Mouse (Mus musculus): ENCODE results near the gene Kcnq1. TPM values are rescaled to one million over a fixed set of nuclear protein-coding genes. Genes with fewer than 3 reads are reported as not detected.

Gene Kcnq1
- polyA plus RNA-seq, 1 experiment from 2014 or later = 0.63 TPM

DNA sequence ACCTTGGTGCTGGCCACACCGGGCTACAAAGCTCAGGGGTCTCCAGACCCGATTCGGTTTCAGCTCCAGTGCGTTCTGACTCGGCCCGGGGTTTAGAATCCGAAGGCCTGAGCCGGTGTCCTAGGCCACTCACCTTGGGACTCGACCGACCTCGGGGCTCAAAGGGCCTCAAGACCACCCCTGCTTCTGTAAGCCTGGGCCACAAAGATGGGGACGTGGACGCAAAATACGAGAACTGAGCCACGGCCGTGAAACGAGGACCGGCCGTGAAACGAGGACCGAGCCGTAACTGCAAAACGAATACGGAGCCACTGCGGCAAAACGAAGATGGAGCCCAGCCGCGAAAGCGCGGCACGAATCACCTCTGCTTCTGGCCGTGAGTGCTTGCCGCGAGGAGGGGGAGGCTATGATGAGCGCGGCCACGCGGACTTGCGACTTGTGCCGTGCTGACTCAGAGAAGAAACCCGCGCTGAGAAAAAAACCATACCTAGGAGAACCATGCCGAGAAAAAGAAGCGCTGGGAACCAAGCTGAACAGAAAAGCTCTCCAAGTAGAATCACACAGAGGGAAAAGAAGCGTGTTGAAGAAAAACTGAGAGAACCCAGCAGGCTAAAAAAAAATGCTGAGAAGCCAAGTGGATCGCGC is 189.3 kb downstream of the Kcnq1 start:
- H3K36me3 ChIP-seq (replicated peaks; ENCODE audit: insufficient read depth, low read length) = no peaks in the 10 kb centered on the region
- no peak; the same call in 1 of the 2 replicates for ATAC-seq
- DNase-seq = peak; percentile 57
- peak overlapping the region; percentile 70 for H3K9ac ChIP-seq (replicated peaks)
- peak overlapping the region; percentile 73 for H3K4me2 ChIP-seq (ENCODE audit: low read depth, low read length)
- no peaks in the 10 kb centered on the region for H3K9me3 ChIP-seq (ENCODE audit: low read length)
- no peaks in the 10 kb centered on the region for H3K27me3 ChIP-seq (ENCODE audit: insufficient read depth, low read length)
- H3K4me3 ChIP-seq (ENCODE audit: low read depth, low read length) = peak overlapping the region; percentile 63
- H3K27ac ChIP-seq (ENCODE audit: low read depth) = peak overlapping the region; percentile 80
- no peak for TF ChIP-seq EP300 (IDR thresholded peaks at IDR 0.05; ENCODE audit: low read depth)
- TF ChIP-seq CTCF (IDR thresholded peaks at IDR 0.05; ENCODE audit: low read depth) = no peak
- peaks cover 12% of the 10 kb centered on the region for H3K4me1 ChIP-seq (ENCODE audit: insufficient read depth)
- WGBS (ENCODE audit: insufficient replicate concordance) = 46% methylated on average over 47 of the region's 47 CpGs

DNA sequence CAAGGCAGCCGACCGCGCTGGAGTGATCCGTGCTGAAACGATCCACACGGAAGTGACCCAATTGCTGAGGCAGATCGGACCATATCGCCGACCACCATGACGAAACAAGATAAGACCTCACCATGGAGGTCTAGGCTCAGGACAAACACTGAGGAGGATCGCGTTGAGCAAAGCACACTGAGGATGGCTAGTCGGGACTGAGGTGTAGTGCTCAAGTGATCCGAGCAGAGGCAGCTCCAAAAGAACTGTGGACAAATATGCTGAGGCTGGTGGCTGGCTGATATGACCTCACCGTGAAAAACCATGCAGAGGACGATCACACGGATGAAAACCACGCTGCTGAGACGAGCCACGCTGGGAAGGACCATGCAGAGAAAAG is 189.8 kb downstream of the Kcnq1 start:
- Histone ChIP-seq H3K27me3 (ENCODE audit: insufficient read depth, low read length) (no peaks in the 10 kb centered on the region), H3K4me1 (ENCODE audit: insufficient read depth) (peaks cover 7% of the 10 kb centered on the region), H3K27ac (ENCODE audit: low read depth) (peak overlapping the region; percentile 80), H3K9me3 (ENCODE audit: low read length) (no peaks in the 10 kb centered on the region), H3K36me3 (replicated peaks; ENCODE audit: insufficient read depth, low read length) (no peaks in the 10 kb centered on the region), H3K4me2 (ENCODE audit: low read depth, low read length) (peak overlapping the region; percentile 73), H3K4me3 (ENCODE audit: low read depth, low read length) (peak overlapping the region; percentile 63), H3K9ac (replicated peaks) (peak overlapping the region; percentile 70)
- peak; percentile 32 for DNase-seq
- ATAC-seq = peak; percentile 46; the same call in 1 of the 2 replicates
- TF ChIP-seq EP300 (IDR thresholded peaks at IDR 0.05; ENCODE audit: low read depth) = no peak
- TF ChIP-seq CTCF (IDR thresholded peaks at IDR 0.05; ENCODE audit: low read depth) = no peak
- 44% methylated on average over 20 of the region's 20 CpGs for WGBS (ENCODE audit: insufficient replicate concordance)

DNA sequence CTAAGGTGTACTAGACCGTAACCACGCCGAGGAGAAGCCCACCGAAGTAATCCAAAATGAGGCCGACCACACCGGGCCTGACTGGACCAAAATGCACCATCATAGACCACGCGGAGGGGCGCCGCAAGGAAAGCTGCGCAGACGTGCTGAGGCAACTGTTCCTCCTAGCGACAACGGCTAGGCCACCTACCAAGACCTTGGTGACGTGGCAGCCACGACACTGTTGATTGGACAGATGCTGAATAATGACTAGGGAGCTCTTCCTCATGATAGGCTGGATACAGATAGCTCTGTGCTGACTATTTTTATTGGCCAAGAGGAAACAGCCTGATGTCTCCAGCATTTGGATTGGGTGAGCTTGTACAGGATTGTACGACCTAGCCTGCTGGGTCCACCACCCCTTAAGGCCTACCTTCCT is 190.2 kb downstream of the Kcnq1 start:
- ATAC-seq = peak; percentile 98
- TF ChIP-seq CTCF (IDR thresholded peaks at IDR 0.05; ENCODE audit: low read depth) (no peak), EP300 (IDR thresholded peaks at IDR 0.05; ENCODE audit: low read depth) (peak; percentile 53; the same call in 1 of the 2 replicates)
- peak; percentile 88 for DNase-seq
- 53% methylated on average over 17 of the region's 17 CpGs for WGBS (ENCODE audit: insufficient replicate concordance)
- peak overlapping the region; percentile 73 for H3K4me2 ChIP-seq (ENCODE audit: low read depth, low read length)
- H3K9me3 ChIP-seq (ENCODE audit: low read length) = no peaks in the 10 kb centered on the region
- no peaks in the 10 kb centered on the region for H3K27me3 ChIP-seq (ENCODE audit: insufficient read depth, low read length)
- peak overlapping the region; percentile 63 for H3K4me3 ChIP-seq (ENCODE audit: low read depth, low read length)
- H3K4me1 ChIP-seq (ENCODE audit: insufficient read depth) = peaks cover 5% of the 10 kb centered on the region; the same call in 1 of the 2 replicates
- peak overlapping the region; percentile 70 for H3K9ac ChIP-seq (replicated peaks)
- H3K27ac ChIP-seq (ENCODE audit: low read depth) = peak overlapping the region; percentile 80
- no peaks in the 10 kb centered on the region for H3K36me3 ChIP-seq (replicated peaks; ENCODE audit: insufficient read depth, low read length)

DNA sequence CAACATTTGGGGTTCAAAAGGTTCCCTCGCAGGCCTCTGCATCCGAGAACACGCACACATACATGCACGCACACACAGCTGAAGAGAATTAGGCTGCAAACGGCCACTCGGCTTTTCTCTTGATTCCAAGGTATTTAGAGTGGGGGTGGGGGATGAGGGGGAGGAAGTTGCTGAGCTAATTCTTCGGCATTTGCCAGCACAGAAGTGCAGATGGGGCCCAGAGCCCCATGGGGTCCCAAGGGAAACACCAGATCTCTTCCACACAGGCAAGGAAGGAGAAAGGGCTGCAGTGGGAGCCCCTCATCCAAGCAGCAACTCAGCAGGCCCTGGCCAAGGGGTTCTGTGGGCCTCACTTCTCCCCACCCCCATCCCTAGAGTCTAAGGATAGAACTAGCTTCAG is 193.9 kb downstream of the Kcnq1 start:
- WGBS (ENCODE audit: insufficient replicate concordance) = 71% methylated on average over 7 of the region's 7 CpGs

DNA sequence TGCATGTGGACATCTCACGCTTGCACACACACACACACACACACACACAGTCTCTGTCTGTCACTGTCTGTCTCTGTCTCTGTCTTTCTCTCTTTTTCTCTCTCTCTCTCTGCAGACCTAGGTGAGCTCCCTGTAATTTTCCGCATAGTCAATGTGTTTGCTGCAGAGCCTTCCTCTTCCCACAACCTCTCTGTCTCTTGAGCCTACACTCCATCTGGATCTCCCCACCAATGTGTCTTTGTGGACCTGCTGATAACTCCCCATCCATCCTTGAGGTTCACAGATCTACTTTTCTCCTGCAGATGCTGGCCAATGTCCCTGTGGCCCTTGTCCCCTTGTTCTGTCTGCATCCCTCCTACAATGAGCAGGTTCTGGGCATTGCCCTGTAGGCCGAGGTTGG is 194.5 kb downstream of the Kcnq1 start:
- Histone ChIP-seq H3K36me3 (replicated peaks; ENCODE audit: insufficient read depth, low read length) (no peaks in the 10 kb centered on the region), H3K4me3 (ENCODE audit: low read depth, low read length) (no peak overlapping the region), H3K9ac (replicated peaks) (no peak overlapping the region), H3K9me3 (ENCODE audit: low read length) (no peaks in the 10 kb centered on the region), H3K27ac (ENCODE audit: low read depth) (no peak overlapping the region), H3K27me3 (ENCODE audit: insufficient read depth, low read length) (no peaks in the 10 kb centered on the region), H3K4me1 (ENCODE audit: insufficient read depth) (peaks cover 5% of the 10 kb centered on the region; the same call in 1 of the 2 replicates), H3K4me2 (ENCODE audit: low read depth, low read length) (no peak overlapping the region)
- no peak for ATAC-seq
- DNase-seq = no peak
- WGBS (ENCODE audit: insufficient replicate concordance) = 78% methylated on average over 3 of the region's 3 CpGs
- no peak for TF ChIP-seq EP300 (IDR thresholded peaks at IDR 0.05; ENCODE audit: low read depth)
- TF ChIP-seq CTCF (IDR thresholded peaks at IDR 0.05; ENCODE audit: low read depth) = no peak

More for the DNA sequence above, 193.9 kb downstream of the Kcnq1 start:
- ATAC-seq (no peak), DNase-seq (no peak)
- Histone ChIP-seq H3K27ac (ENCODE audit: low read depth) (no peak overlapping the region), H3K4me1 (ENCODE audit: insufficient read depth) (peaks cover 5% of the 10 kb centered on the region; the same call in 1 of the 2 replicates), H3K9me3 (ENCODE audit: low read length) (no peaks in the 10 kb centered on the region), H3K27me3 (ENCODE audit: insufficient read depth, low read length) (no peaks in the 10 kb centered on the region), H3K36me3 (replicated peaks; ENCODE audit: insufficient read depth, low read length) (no peaks in the 10 kb centered on the region), H3K4me2 (ENCODE audit: low read depth, low read length) (no peak overlapping the region), H3K9ac (replicated peaks) (no peak overlapping the region), H3K4me3 (ENCODE audit: low read depth, low read length) (no peak overlapping the region)
- TF ChIP-seq CTCF (IDR thresholded peaks at IDR 0.05; ENCODE audit: low read depth) (no peak), EP300 (IDR thresholded peaks at IDR 0.05; ENCODE audit: low read depth) (no peak)

DNA sequence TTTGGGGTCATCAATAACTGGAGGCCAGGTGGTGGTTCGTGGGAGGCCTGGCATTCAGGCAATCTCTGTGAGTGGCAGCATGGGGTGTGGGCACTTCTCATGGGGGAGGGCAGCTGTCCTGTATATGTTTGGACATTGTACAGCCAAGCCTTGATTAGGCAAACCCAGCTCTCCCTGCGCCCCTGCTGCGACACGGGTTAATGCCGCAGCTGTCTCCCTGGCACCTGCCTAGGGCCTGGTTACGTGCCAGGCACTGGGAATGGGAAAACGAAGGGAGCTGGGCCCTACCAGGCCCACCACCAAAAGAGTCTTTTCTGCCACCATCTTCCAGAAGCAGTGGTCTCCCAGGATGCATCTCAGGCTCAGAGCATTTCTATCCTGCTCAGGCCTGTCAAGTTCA is 196.0 kb downstream of the Kcnq1 start:
- Histone ChIP-seq H3K27ac (ENCODE audit: low read depth) (no peak overlapping the region), H3K36me3 (replicated peaks; ENCODE audit: insufficient read depth, low read length) (no peaks in the 10 kb centered on the region)

More for the DNA sequence above, 196.0 kb downstream of the Kcnq1 start:
- no peaks in the 10 kb centered on the region for H3K27me3 ChIP-seq (ENCODE audit: insufficient read depth, low read length)
- no peak for ATAC-seq
- no peak overlapping the region for H3K4me2 ChIP-seq (ENCODE audit: low read depth, low read length)
- no peak overlapping the region for H3K9ac ChIP-seq (replicated peaks)
- no peak for DNase-seq
- no peaks in the 10 kb centered on the region for H3K9me3 ChIP-seq (ENCODE audit: low read length)
- no peaks in the 10 kb centered on the region for H3K4me1 ChIP-seq (ENCODE audit: insufficient read depth)
- WGBS (ENCODE audit: insufficient replicate concordance) = 77% methylated on average over 7 of the region's 7 CpGs
- TF ChIP-seq CTCF (IDR thresholded peaks at IDR 0.05; ENCODE audit: low read depth) (no peak), EP300 (IDR thresholded peaks at IDR 0.05; ENCODE audit: low read depth) (no peak)
- H3K4me3 ChIP-seq (ENCODE audit: low read depth, low read length) = no peak overlapping the region
